Mouse (Mus musculus) midbrain, embryonic 15.5 days (tissue): ENCODE data around the gene Stxbp5. TPM values are rescaled to one million over a fixed set of nuclear protein-coding genes. Genes with fewer than 3 reads are reported as not detected.

Source experiments
- ATAC-seq: fragments of 200-750 bp; cut with Nextera tagmentation; replicated peaks from 2 replicates; pipeline ENCODE4 v1.8.0; 2017; ENCODE audit warnings: moderate TSS enrichment
- H3K27ac ChIP-seq: fragments of 300-500 bp; sonication (generic); 2 replicates; pipeline ENCODE4 v1.5.1; 2015; ENCODE audit warnings: mild to moderate bottlenecking, inconsistent platforms
- H3K27me3 ChIP-seq: fragments of 300-500 bp; sonication (generic); replicated peaks from 2 replicates; pipeline ENCODE4 v1.6.1; 2015; ENCODE audit warnings: inconsistent platforms
- H3K36me3 ChIP-seq: fragments of 300-500 bp; sonication (generic); replicated peaks from 2 replicates; pipeline ENCODE4 v1.6.1; 2015; ENCODE audit warnings: inconsistent platforms
- H3K4me1 ChIP-seq: fragments of 300-500 bp; sonication (generic); 2 replicates; pipeline ENCODE4 v1.6.1; 2015; ENCODE audit warnings: inconsistent platforms
- H3K4me2 ChIP-seq: fragments of 300-500 bp; sonication (generic); 2 replicates; pipeline ENCODE4 v1.6.1; 2015; ENCODE audit warnings: inconsistent platforms, mild to moderate bottlenecking, moderate library complexity
- H3K4me3 ChIP-seq: fragments of 300-500 bp; sonication (generic); 2 replicates; pipeline ENCODE4 v1.5.1; 2015; ENCODE audit warnings: mild to moderate bottlenecking, inconsistent platforms
- H3K9ac ChIP-seq: fragments of 300-500 bp; sonication (generic); 2 replicates; pipeline ENCODE4 v1.6.1; 2015; ENCODE audit warnings: mild to moderate bottlenecking, inconsistent platforms
- H3K9me3 ChIP-seq: fragments of 300-500 bp; sonication (generic); 2 replicates; pipeline ENCODE4 v1.6.1; 2016; ENCODE audit warnings: inconsistent platforms
- WGBS: fragments of 180-500 bp; shearing (Covaris S2); methylation state at CpG from one replicate; pipeline ENCODE4 v1.1.7; 2015; ENCODE audit warnings: mixed read lengths; 5-methylcytosine and 5-hydroxymethylcytosine counted together
- polyA plus RNA-seq: library from polyadenylated mRNA; unstranded; fragments of >200 nt; fragmentation: Nextera tagmentation; extraction: Ambion mirVana; gene quantifications from 2 replicates; pipeline ENCODE4 v1.2.1, GENCODE M21; 2015

Gene Stxbp5
- polyA plus RNA-seq, 1 experiment from 2014 or later = 10.6 TPM

DNA sequence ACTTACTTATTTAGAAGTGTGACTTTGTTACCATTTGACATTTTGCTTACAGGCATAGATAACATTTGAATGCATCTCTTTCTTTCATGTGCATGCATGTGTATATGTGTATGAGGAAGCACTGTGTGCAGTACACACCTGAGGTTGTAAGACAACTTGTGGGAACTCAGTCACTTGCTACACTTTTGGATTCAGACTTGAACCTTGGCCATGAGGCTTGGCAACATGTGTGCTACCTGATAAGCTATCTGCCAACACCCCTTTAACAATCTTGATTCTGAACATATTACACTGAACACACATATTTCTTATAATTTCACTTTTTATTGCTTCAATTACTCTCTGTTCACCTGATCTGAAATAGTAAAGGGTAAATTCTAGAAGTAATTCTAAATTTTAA lies 106.5 kb downstream of the Stxbp5 start:
- H3K9ac ChIP-seq = no peak overlapping the region
- H3K4me3 ChIP-seq = no peak overlapping the region
- no peaks in the 10 kb centered on the region for H3K27me3 ChIP-seq
- no peak overlapping the region for H3K27ac ChIP-seq
- ATAC-seq = no peak
- H3K36me3 ChIP-seq = peaks cover 16% of the 10 kb centered on the region
- H3K4me2 ChIP-seq = no peak overlapping the region
- H3K4me1 ChIP-seq = no peaks in the 10 kb centered on the region
- no peaks in the 10 kb centered on the region for H3K9me3 ChIP-seq

DNA sequence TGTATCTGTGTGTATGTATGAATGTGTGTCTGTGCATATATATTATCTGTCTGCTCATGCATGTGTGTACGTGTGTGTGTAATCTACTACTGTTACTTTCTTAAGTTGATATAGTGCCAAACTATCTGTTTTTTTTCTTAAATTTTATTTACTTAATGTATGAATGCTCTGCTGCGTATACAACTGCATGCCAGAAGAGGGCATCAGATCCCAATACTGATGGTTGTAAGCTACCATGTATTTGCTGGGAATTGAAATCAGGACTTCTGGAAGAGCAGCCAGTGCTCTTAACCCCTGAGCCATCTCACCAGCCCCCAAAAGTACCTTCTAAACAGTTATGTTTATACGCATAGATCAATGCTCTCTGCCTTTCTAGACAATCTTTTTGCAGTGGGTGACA lies 109.9 kb downstream of the Stxbp5 start:
- H3K27me3 ChIP-seq = no peaks in the 10 kb centered on the region
- ATAC-seq = no peak
- WGBS = 84% methylated on average over 3 of the region's 3 CpGs

DNA sequence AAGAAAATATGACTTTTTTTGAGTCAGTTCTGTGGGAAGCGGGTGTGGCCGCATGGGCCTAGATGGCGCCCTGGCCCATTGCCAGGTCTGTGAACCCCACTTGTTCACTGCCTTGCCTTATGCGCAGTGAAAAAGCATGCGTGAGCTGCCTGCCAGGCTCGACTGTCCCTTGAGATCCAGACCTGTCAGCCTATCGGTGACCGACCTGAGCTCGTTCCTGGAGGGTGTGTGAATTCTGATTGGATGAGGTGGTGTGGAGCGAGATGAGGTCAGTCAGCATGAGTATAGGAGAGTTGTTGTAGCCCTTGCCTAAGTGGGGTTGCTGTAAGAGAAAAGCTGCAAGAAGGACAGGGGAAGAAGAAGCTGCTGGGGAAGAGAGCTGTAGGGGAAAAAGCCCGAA lies 114.4 kb downstream of the Stxbp5 start:
- Histone ChIP-seq H3K36me3 (peaks cover 6% of the 10 kb centered on the region; the same call in 1 of the 2 replicates), H3K4me3 (no peak overlapping the region), H3K9me3 (no peaks in the 10 kb centered on the region), H3K27ac (no peak overlapping the region), H3K4me2 (no peak overlapping the region), H3K9ac (no peak overlapping the region), H3K27me3 (no peaks in the 10 kb centered on the region), H3K4me1 (no peaks in the 10 kb centered on the region)
- WGBS = 88% methylated on average over 11 of the region's 11 CpGs
- no peak for ATAC-seq

More for the DNA sequence above, 109.9 kb downstream of the Stxbp5 start:
- H3K4me2 ChIP-seq = no peak overlapping the region
- no peaks in the 10 kb centered on the region for H3K4me1 ChIP-seq
- H3K36me3 ChIP-seq = peaks cover 6% of the 10 kb centered on the region; the same call in 1 of the 2 replicates
- no peak overlapping the region for H3K4me3 ChIP-seq
- no peaks in the 10 kb centered on the region for H3K9me3 ChIP-seq
- no peak overlapping the region for H3K27ac ChIP-seq
- no peak overlapping the region for H3K9ac ChIP-seq

DNA sequence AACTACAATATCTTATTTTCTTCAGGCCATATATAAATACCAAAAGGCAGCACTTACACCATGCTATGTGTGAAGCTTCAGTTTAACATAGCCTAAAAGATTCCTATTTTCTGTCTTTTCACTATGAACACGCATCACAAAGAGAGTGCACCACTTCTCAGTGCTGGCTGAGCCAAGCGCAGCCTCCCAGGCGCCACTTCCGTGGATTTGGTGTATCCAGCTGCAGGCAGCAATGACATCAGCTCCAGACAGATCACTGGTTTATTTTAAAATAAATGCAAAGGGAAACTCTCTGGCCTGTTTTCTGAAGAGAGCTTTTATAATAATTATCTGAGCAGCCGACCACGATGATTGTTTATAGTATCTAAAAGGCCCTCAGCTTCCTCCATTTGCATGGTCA lies 115.2 kb downstream of the Stxbp5 start:
- no peak for ATAC-seq
- no peaks in the 10 kb centered on the region for H3K27me3 ChIP-seq
- H3K4me3 ChIP-seq = no peak overlapping the region
- no peak overlapping the region for H3K4me2 ChIP-seq
- H3K27ac ChIP-seq = no peak overlapping the region
- no peaks in the 10 kb centered on the region for H3K4me1 ChIP-seq
- H3K9me3 ChIP-seq = no peaks in the 10 kb centered on the region
- no peak overlapping the region for H3K9ac ChIP-seq
- peaks cover 2% of the 10 kb centered on the region; the same call in 1 of the 2 replicates for H3K36me3 ChIP-seq
- WGBS = 84% methylated on average over 6 of the region's 6 CpGs

DNA sequence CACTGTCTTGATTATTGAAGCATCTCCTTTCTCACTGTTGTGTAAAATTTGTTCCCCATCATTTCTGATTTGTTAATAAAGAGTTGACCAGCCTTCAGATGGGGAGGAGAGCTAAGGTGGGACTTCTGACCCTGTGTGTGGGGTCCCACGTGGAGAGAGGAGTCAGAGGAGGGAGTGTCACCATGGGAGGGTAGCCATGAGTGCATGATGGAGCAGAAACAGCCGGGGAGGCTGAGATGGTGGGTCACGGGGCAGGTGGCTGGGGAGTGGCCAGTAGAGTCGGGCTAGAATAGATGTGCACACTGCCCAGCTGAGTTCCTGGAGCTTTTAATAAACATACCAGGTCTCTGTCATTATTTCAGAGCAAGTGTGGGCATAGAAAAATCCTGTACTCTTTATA lies 121.0 kb downstream of the Stxbp5 start:
- 63% methylated on average over 4 of the region's 4 CpGs for WGBS
- no peak overlapping the region for H3K9ac ChIP-seq
- no peaks in the 10 kb centered on the region for H3K9me3 ChIP-seq
- no peak for ATAC-seq
- no peak overlapping the region for H3K4me3 ChIP-seq
- no peaks in the 10 kb centered on the region for H3K4me1 ChIP-seq
- no peaks in the 10 kb centered on the region for H3K36me3 ChIP-seq
- no peak overlapping the region for H3K4me2 ChIP-seq
- H3K27me3 ChIP-seq = no peaks in the 10 kb centered on the region
- no peak overlapping the region for H3K27ac ChIP-seq

DNA sequence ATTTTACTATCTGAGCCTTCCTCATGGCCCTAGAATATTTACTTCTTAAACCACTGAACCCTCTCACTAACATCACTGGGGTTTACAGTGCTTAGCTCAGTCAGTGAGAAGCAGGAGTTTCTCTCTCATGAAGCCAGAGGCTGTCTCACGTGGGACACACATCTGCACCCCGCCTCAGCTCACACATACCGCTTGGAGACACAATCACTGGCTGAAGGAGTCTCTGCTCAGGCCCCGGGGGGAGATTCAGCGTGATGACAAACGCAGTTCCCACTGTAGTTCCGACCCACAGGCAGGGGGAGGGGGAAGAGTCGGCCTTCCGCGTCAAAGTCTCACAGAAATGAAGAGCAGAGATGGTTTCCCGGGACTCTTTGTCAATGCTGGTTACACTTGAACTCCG lies 130.6 kb downstream of the Stxbp5 start:
- WGBS = 70% methylated on average over 12 of the region's 12 CpGs
- no peak for ATAC-seq
- no peak overlapping the region for H3K4me3 ChIP-seq
- no peak overlapping the region for H3K9ac ChIP-seq
- H3K9me3 ChIP-seq = no peaks in the 10 kb centered on the region
- no peak overlapping the region for H3K27ac ChIP-seq
- no peaks in the 10 kb centered on the region for H3K4me1 ChIP-seq
- H3K27me3 ChIP-seq = no peaks in the 10 kb centered on the region
- no peak overlapping the region for H3K4me2 ChIP-seq
- H3K36me3 ChIP-seq = peaks cover 3% of the 10 kb centered on the region; the same call in 1 of the 2 replicates

DNA sequence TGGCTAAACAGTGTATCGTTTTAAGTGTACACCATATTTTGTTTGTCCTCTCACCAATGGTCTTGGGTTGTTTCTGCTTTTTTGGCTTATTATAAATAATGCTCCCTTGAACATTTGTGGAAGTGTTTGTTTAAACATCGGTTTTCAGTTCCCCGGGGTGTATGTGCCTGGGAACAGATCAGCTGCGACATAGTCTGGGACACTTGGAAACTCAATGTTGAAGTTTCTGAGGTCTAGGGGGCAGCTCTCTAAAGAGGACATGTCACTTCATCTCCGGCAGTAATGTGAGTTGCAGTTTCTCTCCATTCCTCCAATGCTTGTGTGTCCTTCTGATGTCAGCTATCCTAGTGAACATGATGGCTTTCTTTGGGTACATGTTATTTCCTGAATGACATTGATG lies 137.0 kb downstream of the Stxbp5 start:
- Histone ChIP-seq H3K4me2 (no peak overlapping the region), H3K9ac (no peak overlapping the region), H3K4me3 (no peak overlapping the region), H3K27ac (no peak overlapping the region), H3K9me3 (no peaks in the 10 kb centered on the region), H3K27me3 (no peaks in the 10 kb centered on the region), H3K36me3 (peaks cover 9% of the 10 kb centered on the region; the same call in 1 of the 2 replicates), H3K4me1 (no peaks in the 10 kb centered on the region)
- ATAC-seq = no peak
- WGBS = 86% methylated on average over 5 of the region's 5 CpGs

DNA sequence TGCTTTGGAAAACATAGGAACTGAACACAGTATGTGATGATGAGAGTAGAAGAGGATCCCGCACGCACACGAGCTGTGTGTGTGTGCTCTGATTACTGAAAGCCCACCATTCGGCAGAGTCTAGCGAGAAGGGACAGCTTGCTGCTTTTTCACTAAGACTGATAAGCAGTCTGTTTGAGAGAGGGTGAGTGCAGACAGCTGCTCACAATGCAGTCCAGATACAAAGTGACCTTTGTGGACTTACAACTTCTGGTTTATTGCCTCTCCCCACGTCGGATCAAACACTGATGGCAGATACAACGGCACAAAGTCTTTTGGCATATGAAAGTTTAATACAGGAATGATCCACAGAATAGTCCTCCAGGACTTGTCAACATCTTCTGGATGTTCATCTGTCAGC lies 140.6 kb downstream of the Stxbp5 start:
- H3K9me3 ChIP-seq = no peaks in the 10 kb centered on the region
- no peaks in the 10 kb centered on the region for H3K27me3 ChIP-seq
- no peak overlapping the region for H3K9ac ChIP-seq
- H3K36me3 ChIP-seq = peaks cover 6% of the 10 kb centered on the region; the same call in 1 of the 2 replicates
- H3K4me1 ChIP-seq = no peaks in the 10 kb centered on the region
- 88% methylated on average over 8 of the region's 8 CpGs for WGBS
- H3K4me3 ChIP-seq = no peak overlapping the region
- no peak for ATAC-seq
- H3K4me2 ChIP-seq = no peak overlapping the region
- no peak overlapping the region for H3K27ac ChIP-seq

DNA sequence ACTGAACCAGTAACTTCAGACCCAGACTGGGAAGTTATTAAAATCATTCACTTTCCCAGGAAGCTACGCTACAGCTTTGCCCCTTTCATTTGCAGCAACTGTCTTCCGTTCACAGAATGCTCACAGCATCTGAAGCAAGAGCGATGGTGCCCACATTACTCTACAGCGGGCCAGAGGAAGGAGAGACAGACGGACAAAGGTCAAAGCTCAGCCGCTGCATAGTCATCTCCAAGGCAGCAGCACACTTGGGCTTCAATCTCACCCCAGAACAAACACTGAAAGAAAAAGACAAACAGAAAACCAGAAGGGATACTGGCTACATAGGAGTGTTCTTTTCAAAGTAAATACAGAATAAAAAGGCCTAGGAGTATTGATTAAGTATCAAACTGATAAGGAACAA lies 144.3 kb downstream of the Stxbp5 start:
- no peak for ATAC-seq
- Histone ChIP-seq H3K4me1 (no peaks in the 10 kb centered on the region), H3K27ac (no peak overlapping the region), H3K4me2 (no peak overlapping the region), H3K9ac (no peak overlapping the region), H3K9me3 (no peaks in the 10 kb centered on the region), H3K36me3 (peaks cover 6% of the 10 kb centered on the region; the same call in 1 of the 2 replicates), H3K4me3 (no peak overlapping the region), H3K27me3 (no peaks in the 10 kb centered on the region)
- WGBS = 75% methylated on average over 6 of the region's 6 CpGs

DNA sequence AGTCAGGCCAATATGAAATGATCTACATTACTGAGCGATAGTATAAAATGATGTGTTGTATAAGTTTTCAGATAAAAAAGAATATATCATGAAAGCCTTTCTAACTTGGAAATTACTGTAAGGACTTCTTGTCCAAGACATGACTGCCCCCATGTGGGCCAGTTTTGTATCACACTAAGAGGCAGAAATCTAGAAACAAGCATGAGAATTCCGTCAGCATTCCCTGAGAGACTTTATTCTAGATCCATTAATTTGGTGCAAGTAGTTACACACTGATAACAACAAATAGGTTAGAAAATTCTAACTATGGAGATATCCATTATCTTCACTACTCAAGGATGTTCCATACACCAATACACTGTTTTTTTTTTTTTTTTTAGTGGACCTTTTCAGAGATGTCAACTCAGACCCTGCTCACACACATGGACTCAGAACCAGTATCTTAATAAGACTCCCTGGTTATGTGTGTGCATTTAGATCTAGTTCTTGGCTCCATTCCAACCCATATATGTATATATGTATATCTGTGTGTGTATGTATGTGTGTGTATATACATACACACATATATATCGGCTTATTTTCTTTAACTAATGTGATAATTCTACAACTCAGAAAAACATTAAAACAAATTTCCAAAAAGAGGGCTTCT lies 145.9 kb downstream of the Stxbp5 start:
- Histone ChIP-seq H3K4me3 (no peak overlapping the region), H3K9ac (no peak overlapping the region), H3K4me1 (no peaks in the 10 kb centered on the region), H3K9me3 (no peaks in the 10 kb centered on the region), H3K36me3 (0 out of 2 replicates have a peak, but pooled peaks cover 3% of the 10 kb centered on the region), H3K27me3 (no peaks in the 10 kb centered on the region), H3K27ac (no peak overlapping the region), H3K4me2 (no peak overlapping the region)
- peak; percentile 67 for ATAC-seq
- 45% methylated on average over 3 of the region's 3 CpGs for WGBS

DNA sequence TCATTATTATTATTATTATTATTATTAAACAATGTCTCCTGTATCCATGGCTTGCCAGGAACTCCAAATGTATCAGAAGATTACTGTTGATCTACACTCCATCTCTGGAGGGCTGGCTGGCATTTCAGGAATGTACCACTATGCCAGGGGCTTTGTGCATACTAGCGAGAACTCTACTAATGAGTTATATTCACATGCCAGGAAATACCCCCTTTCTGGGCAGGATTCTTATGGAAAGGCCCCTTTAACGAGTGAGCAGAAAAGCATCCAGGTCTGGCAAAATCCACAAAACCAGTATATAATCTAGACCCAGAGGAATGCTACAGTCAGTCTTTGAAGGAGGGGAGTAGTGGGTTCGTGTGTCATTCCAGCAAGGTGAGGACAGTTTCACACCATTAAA lies 167.0 kb downstream of the Stxbp5 start:
- no peak overlapping the region for H3K4me2 ChIP-seq
- no peak overlapping the region for H3K27ac ChIP-seq
- H3K27me3 ChIP-seq = no peaks in the 10 kb centered on the region
- H3K36me3 ChIP-seq = no peaks in the 10 kb centered on the region
- no peak overlapping the region for H3K9ac ChIP-seq
- WGBS = 70% methylated on average over 3 of the region's 3 CpGs
- ATAC-seq = no peak
- H3K9me3 ChIP-seq = no peaks in the 10 kb centered on the region
- H3K4me1 ChIP-seq = no peaks in the 10 kb centered on the region
- no peak overlapping the region for H3K4me3 ChIP-seq

DNA sequence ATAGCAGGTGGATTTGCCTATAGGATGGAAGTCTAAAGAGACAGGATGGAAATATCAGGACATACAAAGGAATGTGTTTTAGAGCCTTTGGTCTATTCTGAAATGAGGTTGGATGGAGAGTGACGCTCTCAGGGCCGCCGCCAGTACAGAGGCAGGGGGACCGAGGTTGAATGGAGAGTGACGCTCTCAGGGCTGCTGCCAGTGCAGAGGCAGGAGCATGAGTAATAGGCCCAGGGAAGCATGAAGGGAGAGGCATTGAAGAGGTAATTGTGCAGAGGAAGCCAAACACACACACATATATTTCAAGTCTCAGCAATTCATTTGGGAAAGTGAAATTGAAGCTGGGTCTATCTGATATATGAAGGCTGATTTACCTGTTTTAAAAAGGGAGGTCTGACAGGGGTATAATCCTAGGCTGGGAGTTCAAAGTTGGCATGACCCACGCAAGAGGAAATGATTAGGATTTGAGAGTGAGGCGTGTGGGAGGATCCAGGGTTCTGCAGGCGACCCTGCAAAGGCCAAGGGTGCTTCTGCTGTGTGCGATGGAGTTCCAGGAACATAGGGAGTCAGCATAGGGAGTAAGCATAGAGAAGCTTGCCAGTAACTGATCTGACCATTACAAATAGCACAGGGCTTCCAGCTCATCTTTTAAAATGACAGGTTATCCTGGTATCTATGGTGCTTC lies 168.7 kb downstream of the Stxbp5 start:
- no peak for ATAC-seq
- Histone ChIP-seq H3K4me2 (no peak overlapping the region), H3K4me3 (no peak overlapping the region), H3K36me3 (no peaks in the 10 kb centered on the region), H3K27me3 (no peaks in the 10 kb centered on the region), H3K9ac (no peak overlapping the region), H3K9me3 (no peaks in the 10 kb centered on the region), H3K4me1 (no peaks in the 10 kb centered on the region), H3K27ac (no peak overlapping the region)
- 77% methylated on average over 9 of the region's 9 CpGs for WGBS
